Mouse (Mus musculus) hindbrain, postnatal 0 days (tissue): ENCODE measurements around the gene Cfap206. TPM values are rescaled to one million over a fixed set of nuclear protein-coding genes. Genes with fewer than 3 reads are reported as not detected.

Experiments
- ATAC-seq: fragments of 200-750 bp; cut with Nextera tagmentation; 2 replicates; pipeline ENCODE4 v1.8.0; 2017; ENCODE audit warnings: mild to moderate bottlenecking, moderate TSS enrichment, moderate library complexity
- DNase-seq: peaks from one replicate; pipeline ENCODE4 v3.0.0-alpha.2; 2015; ENCODE audit warnings: low spot score
- H3K27ac ChIP-seq: fragments of 300-500 bp; sonication (generic); 2 replicates; pipeline ENCODE4 v1.5.1; 2014; ENCODE audit warnings: mild to moderate bottlenecking
- H3K27me3 ChIP-seq: fragments of 300-500 bp; sonication (generic); 2 replicates; pipeline ENCODE4 v1.6.1; 2014; ENCODE audit warnings: low read length, mixed read lengths; ENCODE audit not compliant: insufficient read depth
- H3K36me3 ChIP-seq: fragments of 300-500 bp; sonication (generic); 2 replicates; pipeline ENCODE4 v1.6.1; 2014; ENCODE audit warnings: low read length, mixed read lengths; ENCODE audit not compliant: insufficient read depth
- H3K4me1 ChIP-seq: fragments of 300-500 bp; sonication (generic); 2 replicates; pipeline ENCODE4 v1.6.1; 2014; ENCODE audit warnings: antibody characterized with exemption, low read length, mixed read lengths; ENCODE audit not compliant: insufficient read depth
- H3K4me2 ChIP-seq: fragments of 300-500 bp; sonication (generic); 2 replicates; pipeline ENCODE4 v1.6.1; 2014; ENCODE audit warnings: low read depth, mild to moderate bottlenecking, low read length, moderate library complexity, mixed read lengths
- H3K4me3 ChIP-seq: fragments of 300-500 bp; sonication (generic); 2 replicates; pipeline ENCODE4 v1.5.1; 2014; ENCODE audit warnings: low read length
- H3K9ac ChIP-seq: fragments of 300-500 bp; sonication (generic); replicated peaks from 2 replicates; pipeline ENCODE4 v1.6.1; 2014; ENCODE audit warnings: mild to moderate bottlenecking, low read length, moderate library complexity, mixed read lengths
- H3K9me3 ChIP-seq: fragments of 300-500 bp; sonication (generic); 2 replicates; pipeline ENCODE4 v1.6.1; 2016; ENCODE audit warnings: low read length, mixed read lengths
- CTCF ChIP-seq: IDR thresholded peaks from 2 replicates; pipeline ENCODE4 v1.5.1; 2016; ENCODE audit warnings: antibody characterized with exemption, control low read depth, low read depth
- WGBS: fragments of 180-500 bp; shearing (Covaris S2); extraction: QIAGEN DNeasy Blood & Tissue Kit; methylation state at CpG from one replicate; pipeline ENCODE4 v1.1.7; 2014; 5-methylcytosine and 5-hydroxymethylcytosine counted together
- polyA plus RNA-seq: library from polyadenylated mRNA; unstranded; fragments of >200 nt; fragmentation: Nextera tagmentation; extraction: Ambion mirVana; gene quantifications from 2 replicates; pipeline ENCODE4 v1.2.1, GENCODE M21; 2015
- total RNA-seq: library from RNA; depleted of rRNA; stranded (reverse); fragments of >200 nt; gene quantifications from 2 replicates; pipeline ENCODE4 v1.2.3, GENCODE M21; 2014; rRNA removed

Cfap206 gene
- total and polyA plus RNA-seq, 2 experiments from 2014 or later, result 2.2 to 4.8 TPM

DNA sequence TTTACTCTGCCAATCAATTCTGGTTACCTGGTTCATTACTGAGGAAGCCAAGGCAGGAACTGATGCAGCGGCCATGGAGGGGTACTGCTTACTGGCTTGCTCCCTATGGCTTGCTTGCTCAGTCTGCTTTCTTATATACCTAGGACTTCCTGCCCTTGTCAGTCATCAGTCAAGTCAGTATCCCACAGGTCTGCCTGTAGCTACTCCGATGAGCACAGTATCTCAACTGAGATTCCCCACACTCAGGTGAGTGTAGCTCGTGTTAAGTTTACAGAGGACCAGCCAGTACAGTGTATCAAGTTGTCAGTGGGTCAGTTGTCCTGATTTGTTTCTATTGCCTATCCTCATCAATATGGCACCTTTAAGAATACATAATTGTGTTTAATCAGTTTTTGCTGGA is 89.3 kb downstream of the Cfap206 start:
- ATAC-seq (no peak), DNase-seq (no peak)
- Histone ChIP-seq H3K4me1 (no peaks in the 10 kb centered on the region), H3K27ac (no peak overlapping the region), H3K36me3 (peaks cover 29% of the 10 kb centered on the region), H3K4me3 (no peak overlapping the region), H3K27me3 (no peaks in the 10 kb centered on the region), H3K4me2 (no peak overlapping the region), H3K9me3 (no peaks in the 10 kb centered on the region), H3K9ac (no peak overlapping the region)
- 98% methylated on average over 3 of the region's 3 CpGs for WGBS
- no peak for TF ChIP-seq CTCF

DNA sequence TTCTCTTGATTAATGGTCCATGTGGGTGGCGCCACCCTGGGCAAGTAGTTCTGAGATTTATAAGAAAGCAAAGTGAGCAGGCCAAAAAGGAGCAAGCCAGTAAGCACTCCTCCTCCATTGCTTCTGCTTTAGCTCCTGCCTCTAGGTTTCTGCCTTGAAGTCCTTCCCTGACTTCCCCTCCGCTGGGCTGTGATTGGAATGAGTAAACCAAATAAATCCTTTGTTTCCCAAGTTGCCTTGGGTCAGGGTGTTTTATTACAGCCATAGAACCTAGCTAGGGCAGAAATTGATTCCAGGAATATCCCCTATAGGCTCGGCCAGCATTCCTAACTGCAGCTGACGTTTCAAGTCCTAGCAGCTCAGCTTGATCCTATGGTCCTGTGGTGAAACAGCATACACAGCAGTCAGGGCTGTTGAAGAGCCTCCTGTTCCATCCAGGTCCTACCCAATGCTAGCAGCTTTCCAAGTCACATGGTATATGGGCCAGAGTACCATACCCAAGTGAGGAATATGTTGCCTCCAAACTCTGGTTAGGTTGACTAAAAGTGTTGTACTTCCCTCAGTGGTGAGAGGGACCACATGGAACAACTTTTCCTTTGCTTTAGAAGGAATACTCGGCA is 90.2 kb downstream of the Cfap206 start:
- Histone ChIP-seq H3K27me3 (no peaks in the 10 kb centered on the region), H3K4me1 (no peaks in the 10 kb centered on the region), H3K9ac (no peak overlapping the region), H3K4me2 (no peak overlapping the region), H3K9me3 (no peaks in the 10 kb centered on the region), H3K4me3 (no peak overlapping the region), H3K27ac (no peak overlapping the region), H3K36me3 (peaks cover 30% of the 10 kb centered on the region)
- no peak for ATAC-seq
- WGBS, result 88% methylated on average over 5 of the region's 5 CpGs
- no peak for DNase-seq
- no peak for TF ChIP-seq CTCF

Other genes with a start within 250 kb of the Cfap206 start
- gene Akirin2, start 179.3 kb downstream of the Cfap206 start, total RNA-seq, result 75.7 and 82.1 TPM in 2 replicates
- 77.5 and 82.5 TPM in 2 replicates for gene Akirin2, start 179.3 kb downstream of the Cfap206 start, polyA plus RNA-seq
- gene Orc3, start 115.3 kb downstream of the Cfap206 start, total RNA-seq, result 68.0 and 68.9 TPM in 2 replicates
- 61.8 and 61.9 TPM in 2 replicates for gene Orc3, start 115.3 kb downstream of the Cfap206 start, polyA plus RNA-seq
- 11.0 and 16.8 TPM in 2 replicates for gene Rars2, start 115.2 kb downstream of the Cfap206 start, total RNA-seq
- gene Rars2, start 115.2 kb downstream of the Cfap206 start, polyA plus RNA-seq, result 45.8 and 46.5 TPM in 2 replicates
- gene Slc35a1, start 42.8 kb downstream of the Cfap206 start, total RNA-seq, result 22.2 and 23.3 TPM in 2 replicates
- 34.0 and 36.8 TPM in 2 replicates for gene Slc35a1, start 42.8 kb downstream of the Cfap206 start, polyA plus RNA-seq
- gene Gm136, start 26.1 kb upstream of the Cfap206 start, total RNA-seq, result not detected in 2 replicates
- not detected in 2 replicates for gene Gm136, start 26.1 kb upstream of the Cfap206 start, polyA plus RNA-seq
- 9.2 and 9.8 TPM in 2 replicates for gene Smim8, start 48.2 kb upstream of the Cfap206 start, total RNA-seq
- gene Smim8, start 48.2 kb upstream of the Cfap206 start, polyA plus RNA-seq, result 57.4 and 58.5 TPM in 2 replicates
- 22.6 and 25.6 TPM in 2 replicates for gene Zfp292, start 152.8 kb upstream of the Cfap206 start, total RNA-seq
- gene Zfp292, start 152.8 kb upstream of the Cfap206 start, polyA plus RNA-seq, result 15.1 and 15.6 TPM in 2 replicates
- gene Cga, start 163.6 kb upstream of the Cfap206 start, total RNA-seq, result not detected in 2 replicates
- not detected in 2 replicates for gene Cga, start 163.6 kb upstream of the Cfap206 start, polyA plus RNA-seq